Mouse (Mus musculus): ENCODE measurements around the gene Fto. TPM values are rescaled to one million over a fixed set of nuclear protein-coding genes. Genes with fewer than 3 reads are reported as not detected.

Fto gene
- polyA plus RNA-seq, 1 experiment from 2014 or later = 56.1 TPM

DNA sequence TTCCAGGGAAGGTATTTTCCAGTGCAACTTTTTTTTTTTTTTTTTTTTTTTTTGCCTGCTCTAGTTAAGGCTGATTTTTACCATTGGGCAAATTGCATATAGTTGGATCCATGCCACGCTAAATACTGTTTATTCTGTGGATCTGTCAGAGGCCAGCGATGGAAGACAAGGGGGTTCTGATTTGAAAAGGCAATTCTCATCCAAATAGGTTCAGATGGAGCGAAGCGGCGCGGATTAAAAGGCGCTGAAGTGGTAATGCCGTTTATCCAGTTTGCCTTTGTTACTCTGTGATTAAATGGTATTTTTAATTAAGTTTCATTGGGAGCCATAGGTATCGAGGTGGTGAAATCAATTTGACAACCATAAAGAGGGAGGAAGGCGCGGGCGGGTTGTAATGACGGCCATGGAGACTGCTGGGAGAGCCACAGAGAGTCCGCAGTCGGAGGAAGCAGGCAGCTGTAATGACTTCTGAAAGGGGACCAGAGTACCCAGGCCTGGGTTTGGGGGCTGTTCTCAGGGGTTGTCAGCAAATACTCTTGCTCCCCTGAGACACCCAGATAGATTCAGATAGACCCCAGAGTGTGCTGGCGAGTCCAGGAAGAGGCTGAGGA, 356.2 kb downstream of the Fto start:
- ATAC-seq (replicated peaks; ENCODE audit: insufficient number of reproducible peaks, insufficient read depth, low FRiP score, low read depth) = no peak
- Histone ChIP-seq H3K27me3 (no peaks in the 10 kb centered on the region), H3K27ac (no peak overlapping the region), H3K4me2 (no peak overlapping the region), H3K9me3 (replicated peaks) (no peaks in the 10 kb centered on the region), H3K4me3 (no peak overlapping the region), H3K36me3 (peaks cover 5% of the 10 kb centered on the region; the same call in 1 of the 2 replicates), H3K9ac (no peak overlapping the region), H3K4me1 (replicated peaks) (no peaks in the 10 kb centered on the region)
- WGBS = 89% methylated on average over 16 of the region's 16 CpGs

DNA sequence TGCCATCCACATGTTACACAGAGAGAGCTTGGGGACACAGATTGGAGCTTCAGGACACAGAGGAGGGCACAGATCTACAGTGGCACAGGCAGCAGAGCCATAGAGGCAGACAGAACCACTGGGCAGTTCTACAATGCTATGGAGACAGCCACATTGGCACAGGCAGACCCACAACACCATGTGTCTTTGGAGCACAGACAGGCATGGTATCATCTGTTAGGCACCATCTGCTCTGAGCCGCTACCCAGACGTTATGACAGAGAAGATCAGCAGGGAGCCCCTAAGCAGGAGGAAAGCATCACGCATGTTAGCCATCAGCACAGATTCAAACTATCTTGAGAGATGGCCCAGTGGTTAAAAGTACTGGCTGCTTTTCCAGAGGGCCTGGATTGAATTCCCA, 363.6 kb downstream of the Fto start:
- Histone ChIP-seq H3K9ac (no peak overlapping the region), H3K9me3 (replicated peaks) (no peaks in the 10 kb centered on the region), H3K4me2 (no peak overlapping the region), H3K36me3 (no peaks in the 10 kb centered on the region), H3K27ac (no peak overlapping the region), H3K4me1 (replicated peaks) (0 out of 2 replicates have a peak, but pooled peaks cover 3% of the 10 kb centered on the region), H3K27me3 (no peaks in the 10 kb centered on the region), H3K4me3 (no peak overlapping the region)
- WGBS = 89% methylated on average over 3 of the region's 3 CpGs
- ATAC-seq (replicated peaks; ENCODE audit: insufficient number of reproducible peaks, insufficient read depth, low FRiP score, low read depth) = no peak

DNA sequence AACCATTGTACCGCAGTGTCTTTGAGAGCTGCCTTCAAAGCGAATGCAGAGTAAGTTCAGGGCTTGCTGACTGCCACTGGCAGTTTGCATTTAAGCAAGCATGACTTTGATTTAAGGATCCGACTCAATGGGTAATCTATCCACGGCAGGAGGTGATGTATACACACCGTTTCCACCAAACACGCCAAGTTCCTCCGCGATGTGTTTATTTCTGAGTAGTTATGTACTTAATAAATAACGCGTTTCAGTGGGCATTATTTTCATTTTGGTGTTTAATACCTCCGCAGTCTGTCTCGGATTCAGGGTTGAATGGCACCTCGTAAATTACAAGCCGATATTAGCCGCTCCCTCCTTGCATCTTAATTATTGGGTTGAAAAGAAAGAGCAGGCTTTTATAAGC, 366.1 kb downstream of the Fto start:
- Histone ChIP-seq H3K9me3 (replicated peaks) (no peaks in the 10 kb centered on the region), H3K4me2 (no peak overlapping the region), H3K27ac (no peak overlapping the region), H3K9ac (no peak overlapping the region), H3K4me3 (no peak overlapping the region), H3K36me3 (no peaks in the 10 kb centered on the region), H3K27me3 (peaks cover 2% of the 10 kb centered on the region; the same call in 1 of the 2 replicates), H3K4me1 (replicated peaks) (0 out of 2 replicates have a peak, but pooled peaks cover 3% of the 10 kb centered on the region)
- 79% methylated on average over 15 of the region's 15 CpGs for WGBS
- no peak for ATAC-seq (replicated peaks; ENCODE audit: insufficient number of reproducible peaks, insufficient read depth, low FRiP score, low read depth)

DNA sequence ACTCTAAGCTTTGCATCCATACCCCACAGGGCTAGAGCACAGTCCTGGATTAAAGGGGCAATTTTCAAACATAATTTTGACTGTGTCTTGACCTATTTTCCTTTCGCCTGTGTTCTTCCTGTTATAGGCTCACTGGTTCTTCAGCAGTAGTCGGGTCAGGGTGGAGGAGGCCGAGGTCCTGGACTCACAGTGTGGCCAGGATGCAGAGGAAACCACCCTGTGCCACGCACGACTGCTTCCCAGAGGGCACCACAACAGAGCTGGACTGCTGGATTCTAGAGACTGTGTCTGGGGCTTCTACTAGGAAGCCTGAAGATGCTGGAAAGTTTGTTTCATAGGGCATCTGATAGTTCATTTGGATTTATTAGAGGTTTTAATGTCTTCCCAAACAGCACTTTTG, 366.8 kb downstream of the Fto start:
- Histone ChIP-seq H3K36me3 (no peaks in the 10 kb centered on the region), H3K4me2 (no peak overlapping the region), H3K27ac (no peak overlapping the region), H3K4me1 (replicated peaks) (0 out of 2 replicates have a peak, but pooled peaks cover 3% of the 10 kb centered on the region), H3K27me3 (peaks cover 7% of the 10 kb centered on the region), H3K9ac (no peak overlapping the region), H3K4me3 (no peak overlapping the region), H3K9me3 (replicated peaks) (no peaks in the 10 kb centered on the region)
- 76% methylated on average over 5 of the region's 5 CpGs for WGBS
- no peak for ATAC-seq (replicated peaks; ENCODE audit: insufficient number of reproducible peaks, insufficient read depth, low FRiP score, low read depth)

DNA sequence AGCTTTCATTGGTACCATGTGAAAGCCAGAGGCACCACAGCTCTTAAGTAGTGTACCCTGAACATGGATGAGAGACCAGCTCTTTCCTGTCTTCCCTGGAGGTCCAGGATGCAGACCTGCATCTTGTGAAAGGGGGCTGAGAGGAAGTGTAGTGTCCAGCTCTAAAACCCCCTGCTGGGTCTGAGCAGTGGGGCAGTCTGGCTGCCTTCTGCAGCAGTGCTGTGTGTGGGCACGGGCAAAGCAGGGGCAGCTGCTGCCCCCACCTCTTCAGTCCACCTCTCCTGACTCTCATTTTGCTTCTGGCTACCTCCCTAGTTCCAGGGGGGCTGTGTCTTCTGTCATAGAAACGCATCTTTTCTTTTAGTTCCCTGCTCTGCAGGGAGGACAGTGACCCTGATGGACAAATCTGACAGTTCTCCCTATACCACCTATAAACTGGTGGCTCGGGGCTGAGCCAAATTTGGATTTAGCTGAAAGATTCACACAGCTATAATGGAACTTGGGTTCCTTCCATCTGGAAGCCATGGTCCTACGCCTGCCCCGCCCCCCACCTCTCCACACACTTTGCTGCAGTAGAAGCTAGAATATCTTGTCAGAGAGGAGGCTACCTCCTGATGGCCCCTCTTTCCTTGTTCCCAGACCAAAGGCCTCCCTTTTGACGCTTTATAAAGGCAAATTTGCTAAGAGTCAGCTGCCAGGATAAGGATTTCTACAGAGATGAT, 371.4 kb downstream of the Fto start:
- Histone ChIP-seq H3K36me3 (no peaks in the 10 kb centered on the region), H3K27ac (no peak overlapping the region), H3K9me3 (replicated peaks) (no peaks in the 10 kb centered on the region), H3K27me3 (peaks cover 7% of the 10 kb centered on the region), H3K4me1 (replicated peaks) (peaks cover 6% of the 10 kb centered on the region; the same call in 1 of the 2 replicates), H3K9ac (no peak overlapping the region), H3K4me3 (no peak overlapping the region), H3K4me2 (no peak overlapping the region)
- 67% methylated on average over 6 of the region's 6 CpGs for WGBS
- no peak for ATAC-seq (replicated peaks; ENCODE audit: insufficient number of reproducible peaks, insufficient read depth, low FRiP score, low read depth)

DNA sequence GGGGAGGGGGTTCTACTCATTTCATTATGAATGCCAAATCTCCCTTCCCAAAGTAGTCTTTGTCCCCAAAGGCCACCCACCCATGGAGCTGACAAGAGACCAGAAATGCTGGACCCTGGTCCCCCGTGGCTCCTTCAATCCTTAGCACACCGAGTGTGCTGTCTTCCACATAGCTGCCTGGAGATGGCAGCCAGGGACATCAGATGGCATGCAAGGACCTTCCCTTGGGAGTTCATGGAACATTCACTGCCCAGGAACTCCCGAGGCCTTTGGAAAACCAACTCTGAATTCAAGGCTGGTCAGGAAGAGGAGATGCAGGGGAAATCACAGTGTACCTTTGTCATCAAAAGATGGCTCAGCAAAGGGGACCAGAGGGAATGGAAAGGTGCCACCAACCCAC, 372.1 kb downstream of the Fto start:
- Histone ChIP-seq H3K27ac (no peak overlapping the region), H3K4me3 (no peak overlapping the region), H3K9me3 (replicated peaks) (no peaks in the 10 kb centered on the region), H3K4me2 (no peak overlapping the region), H3K27me3 (peaks cover 7% of the 10 kb centered on the region), H3K4me1 (replicated peaks) (peaks cover 6% of the 10 kb centered on the region; the same call in 1 of the 2 replicates), H3K9ac (no peak overlapping the region), H3K36me3 (no peaks in the 10 kb centered on the region)
- ATAC-seq (replicated peaks; ENCODE audit: insufficient number of reproducible peaks, insufficient read depth, low FRiP score, low read depth) = no peak
- WGBS = 23% methylated on average over 3 of the region's 3 CpGs

DNA sequence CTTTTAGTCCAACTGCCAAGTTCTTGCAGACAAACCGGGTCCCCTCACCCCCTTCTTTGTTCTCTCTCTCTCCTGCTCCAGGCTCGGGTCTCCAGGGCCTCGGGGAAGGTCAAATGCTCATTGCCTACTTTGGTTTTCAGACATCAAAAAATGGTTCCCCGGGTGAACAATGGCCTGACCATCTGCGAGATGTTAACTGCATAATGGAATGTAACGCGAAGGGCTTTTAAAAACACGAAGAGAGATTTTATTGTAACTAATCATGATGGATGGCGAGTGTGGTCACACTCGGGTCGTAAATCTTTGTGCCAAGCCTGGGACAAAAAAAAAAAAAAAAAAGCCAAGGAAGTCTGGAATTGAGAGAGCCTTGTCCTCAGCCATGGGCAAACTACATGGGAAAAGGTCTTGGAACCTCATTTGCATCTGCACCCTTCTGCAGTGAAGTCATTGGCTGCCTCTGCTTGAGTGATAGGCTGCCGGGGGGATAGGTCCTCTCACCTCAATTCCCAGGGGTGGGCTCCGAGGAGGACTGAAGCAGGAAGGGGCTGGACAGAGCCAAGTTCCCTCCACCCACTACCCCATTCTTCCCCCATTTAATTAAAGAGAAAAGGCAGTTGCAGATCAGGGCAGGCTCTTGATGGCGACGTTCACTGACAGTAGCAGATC, 378.9 kb downstream of the Fto start:
- H3K9ac ChIP-seq = no peak overlapping the region
- H3K9me3 ChIP-seq (replicated peaks) = no peaks in the 10 kb centered on the region
- ATAC-seq (replicated peaks; ENCODE audit: insufficient number of reproducible peaks, insufficient read depth, low FRiP score, low read depth) = no peak
- H3K4me1 ChIP-seq (replicated peaks) = no peaks in the 10 kb centered on the region
- no peak overlapping the region for H3K4me3 ChIP-seq
- no peaks in the 10 kb centered on the region; the same call in 1 of the 2 replicates for H3K27me3 ChIP-seq
- H3K27ac ChIP-seq = no peak overlapping the region
- WGBS = 59% methylated on average over 15 of the region's 15 CpGs
- no peak overlapping the region for H3K4me2 ChIP-seq
- H3K36me3 ChIP-seq = no peaks in the 10 kb centered on the region

DNA sequence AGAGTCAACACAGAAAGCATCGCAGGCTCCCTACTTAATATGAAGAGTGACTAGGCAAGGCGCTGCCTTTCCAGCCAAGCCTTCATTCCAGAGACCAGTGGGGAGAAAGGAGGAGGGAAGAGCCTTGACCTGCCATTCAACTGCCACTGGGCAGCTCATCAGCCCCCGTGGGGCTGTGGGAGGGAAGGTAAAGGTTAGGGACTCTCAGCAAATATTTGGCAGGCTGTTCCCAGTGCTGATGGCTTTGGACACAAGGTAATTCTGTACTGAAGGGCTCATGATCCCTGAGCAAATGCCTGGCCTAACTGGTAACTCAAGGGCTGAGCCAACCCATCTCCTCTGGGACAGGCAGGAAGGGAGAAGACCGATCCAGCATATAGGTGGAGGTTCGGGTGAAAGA, 393.2 kb downstream of the Fto start:
- H3K9me3 ChIP-seq (replicated peaks) = no peaks in the 10 kb centered on the region
- H3K9ac ChIP-seq = no peak overlapping the region
- no peak overlapping the region for H3K27ac ChIP-seq
- H3K27me3 ChIP-seq = no peaks in the 10 kb centered on the region
- WGBS = 74% methylated on average over 5 of the region's 5 CpGs
- H3K4me3 ChIP-seq = no peak overlapping the region
- no peaks in the 10 kb centered on the region; the same call in 1 of the 2 replicates for H3K4me1 ChIP-seq (replicated peaks)
- no peaks in the 10 kb centered on the region for H3K36me3 ChIP-seq
- ATAC-seq (replicated peaks; ENCODE audit: insufficient number of reproducible peaks, insufficient read depth, low FRiP score, low read depth) = no peak
- H3K4me2 ChIP-seq = no peak overlapping the region

DNA sequence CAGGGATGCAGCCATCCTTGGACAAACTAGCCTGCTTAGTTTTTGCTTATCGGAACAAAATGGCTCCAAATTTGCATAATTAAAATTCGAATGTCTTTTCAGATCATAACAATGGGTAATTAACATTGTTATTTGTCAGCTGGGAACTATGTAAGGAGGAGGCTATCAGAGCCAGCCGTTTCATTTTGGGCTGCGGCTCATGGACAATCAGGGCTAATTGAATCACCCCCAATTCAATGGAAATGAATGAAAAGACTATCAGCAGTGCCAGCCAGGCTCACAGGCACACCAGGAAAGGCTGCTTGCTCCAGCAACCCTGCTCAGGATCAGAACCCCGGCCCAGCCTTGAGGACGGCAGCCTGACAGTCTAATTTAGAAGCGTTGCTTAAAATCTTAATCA, 395.3 kb downstream of the Fto start:
- WGBS = 78% methylated on average over 7 of the region's 7 CpGs
- ATAC-seq (replicated peaks; ENCODE audit: insufficient number of reproducible peaks, insufficient read depth, low FRiP score, low read depth) = no peak
- Histone ChIP-seq H3K9me3 (replicated peaks) (no peaks in the 10 kb centered on the region), H3K4me3 (no peak overlapping the region), H3K9ac (no peak overlapping the region), H3K36me3 (no peaks in the 10 kb centered on the region), H3K27ac (no peak overlapping the region), H3K4me2 (no peak overlapping the region), H3K27me3 (no peaks in the 10 kb centered on the region), H3K4me1 (replicated peaks) (peaks cover 18% of the 10 kb centered on the region)

DNA sequence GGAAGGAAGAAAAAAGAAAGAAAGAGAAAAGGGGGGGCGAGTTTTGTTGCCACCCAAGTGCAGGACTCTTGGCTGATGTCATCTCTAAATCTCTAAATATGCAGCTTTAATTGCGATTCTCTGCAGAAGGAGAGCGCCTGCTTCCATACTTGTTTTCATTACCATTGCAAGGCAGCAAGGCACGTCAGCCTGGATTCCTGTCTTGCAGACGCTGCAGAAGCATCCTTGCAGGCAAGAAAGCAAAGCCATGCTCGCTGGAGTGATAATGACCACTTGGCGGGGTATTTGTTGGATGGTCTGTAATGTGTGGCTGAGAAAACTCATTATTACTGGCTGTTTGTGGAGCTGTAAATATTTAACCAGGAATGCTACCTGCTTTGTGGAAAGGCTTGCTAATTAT, 396.4 kb downstream of the Fto start:
- peaks cover 27% of the 10 kb centered on the region for H3K4me1 ChIP-seq (replicated peaks)
- H3K9me3 ChIP-seq (replicated peaks) = no peaks in the 10 kb centered on the region
- H3K9ac ChIP-seq = no peak overlapping the region
- H3K4me3 ChIP-seq = no peak overlapping the region
- H3K4me2 ChIP-seq = no peak overlapping the region
- H3K27ac ChIP-seq = no peak overlapping the region
- H3K36me3 ChIP-seq = no peaks in the 10 kb centered on the region
- 38% methylated on average over 7 of the region's 7 CpGs for WGBS
- no peaks in the 10 kb centered on the region for H3K27me3 ChIP-seq
- ATAC-seq (replicated peaks; ENCODE audit: insufficient number of reproducible peaks, insufficient read depth, low FRiP score, low read depth) = no peak

DNA sequence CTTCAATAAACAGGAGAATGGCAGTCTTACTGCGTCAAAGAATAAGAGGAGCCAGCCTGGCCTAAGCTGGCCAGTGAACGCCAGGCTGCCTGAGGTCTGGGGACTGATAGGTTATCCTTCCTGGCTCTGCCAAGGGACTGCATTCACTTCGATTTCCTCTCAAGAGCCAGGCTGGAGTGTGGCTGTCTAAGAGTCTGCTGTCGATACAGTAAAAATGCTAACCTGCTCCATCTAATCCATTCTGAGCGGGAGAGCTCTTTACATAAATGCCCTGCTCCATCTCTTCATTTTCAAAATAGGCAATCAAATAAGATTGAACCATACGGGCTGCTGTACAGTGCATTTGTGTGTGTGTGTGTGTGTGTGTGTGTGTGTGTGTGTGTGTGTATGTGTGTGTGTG, 397.9 kb downstream of the Fto start:
- Histone ChIP-seq H3K27me3 (no peaks in the 10 kb centered on the region), H3K4me1 (replicated peaks) (peaks cover 39% of the 10 kb centered on the region), H3K36me3 (no peaks in the 10 kb centered on the region), H3K4me2 (no peak overlapping the region), H3K27ac (no peak overlapping the region), H3K9me3 (replicated peaks) (no peaks in the 10 kb centered on the region), H3K9ac (no peak overlapping the region), H3K4me3 (no peak overlapping the region)
- 54% methylated on average over 6 of the region's 6 CpGs for WGBS
- ATAC-seq (replicated peaks; ENCODE audit: insufficient number of reproducible peaks, insufficient read depth, low FRiP score, low read depth) = no peak

Measured in heart, embryonic 15.5 days (tissue).